Mouse (Mus musculus) cerebellum, adult (tissue): ENCODE data around the gene Nfix.
A peak's percentile ranks its signal among the peaks of the same experiment; 100 is the strongest.

Experiments used
- ATAC-seq: cut with Nextera tagmentation; 2 replicates; pipeline ENCODE4 v1.9.2; 2017; ENCODE audit warnings: mild to moderate bottlenecking, moderate library complexity, mixed read lengths; ENCODE audit not compliant: insufficient number of reproducible peaks, low FRiP score, low TSS enrichment

The Nfix gene

DNA sequence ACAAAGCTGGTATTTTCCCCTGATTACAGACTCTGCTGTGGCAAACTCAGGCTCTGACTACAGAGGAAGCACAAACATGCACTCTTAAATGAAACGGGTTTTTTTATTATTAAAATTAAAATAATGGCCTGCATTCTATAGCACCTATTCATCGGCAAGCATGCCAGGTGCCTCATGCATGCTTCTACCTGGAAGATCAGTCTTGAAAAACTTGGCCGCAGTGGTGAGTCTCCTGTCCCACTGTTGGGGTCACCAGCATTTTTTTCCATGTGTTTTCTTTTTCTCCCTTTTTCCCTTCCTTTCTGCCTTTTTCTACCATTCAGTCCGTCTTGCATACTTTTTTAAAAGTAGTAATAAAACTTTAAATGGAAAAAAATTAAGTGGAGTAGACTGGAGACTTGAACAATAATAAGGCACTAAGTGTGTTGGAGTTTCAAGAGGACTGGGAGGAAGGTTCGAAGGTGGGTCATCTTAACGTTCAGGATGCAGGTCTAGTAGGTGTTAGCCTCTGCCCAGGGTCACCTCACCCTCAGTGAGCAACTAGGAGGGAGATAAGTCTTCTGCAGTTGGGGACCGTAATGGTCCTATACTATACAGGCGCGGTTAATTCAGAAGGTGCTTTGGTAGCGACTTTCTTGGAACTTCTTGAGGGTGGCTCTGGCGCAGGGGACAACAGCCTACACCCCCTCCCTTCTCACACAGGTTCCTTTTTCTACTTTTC, 16.8 kb downstream of the Nfix start:
- ATAC-seq: no peak

DNA sequence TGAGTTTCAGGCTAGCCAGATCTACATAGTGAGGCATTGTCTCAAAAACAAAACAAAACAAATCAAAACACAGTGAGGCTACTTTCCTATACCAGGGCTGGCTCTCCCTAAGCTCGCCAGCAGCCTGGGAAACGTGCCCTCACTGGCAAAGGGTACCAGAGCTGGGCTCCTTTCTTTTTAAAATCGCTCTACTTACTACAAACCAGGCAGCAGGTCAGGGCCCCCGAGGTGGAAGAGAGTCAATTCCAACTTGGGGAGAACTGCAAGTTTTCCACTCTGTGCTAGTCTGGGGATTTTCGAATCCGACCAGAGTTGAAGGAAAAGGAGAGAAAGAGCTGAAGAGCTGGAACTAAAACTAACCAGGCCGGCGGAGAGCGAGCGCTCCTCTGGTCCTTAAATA, 17.5 kb downstream of the Nfix start:
- no peak for ATAC-seq

GRCm38 (mm10) chr8:84781686-84782505, 18.2 kb downstream of the Nfix start:
- no peak for ATAC-seq

GRCm38 (mm10) chr8:84780949-84781680, 19.0 kb downstream of the Nfix start:
- no peak for ATAC-seq

DNA sequence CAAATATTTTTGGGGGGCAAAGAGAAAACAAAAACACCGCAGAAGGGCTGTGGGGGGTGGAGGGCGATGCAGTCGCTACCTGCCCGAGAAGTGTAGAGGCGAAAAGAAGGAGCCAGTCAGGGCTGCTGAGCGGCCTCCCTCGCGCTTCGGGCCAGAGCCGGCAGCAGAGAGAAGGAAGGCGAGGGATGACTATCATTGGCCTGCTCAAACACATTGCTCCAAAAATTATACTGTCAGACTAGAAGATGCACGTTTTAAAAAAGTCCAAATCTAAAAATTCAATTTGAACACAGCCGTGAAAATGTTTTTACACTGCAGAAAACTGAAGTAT, 20.0 kb downstream of the Nfix start:
- no peak for ATAC-seq

GRCm38 (mm10) chr8:84779519-84780224, 20.5 kb downstream of the Nfix start:
- ATAC-seq: no peak

GRCm38 (mm10) chr8:84778638-84779380, 21.3 kb downstream of the Nfix start:
- ATAC-seq: no peak

- no peak for ATAC-seq
Observed at GRCm38 (mm10) chr8:84777899-84778637, 22.1 kb downstream of the Nfix start.

- ATAC-seq: no peak
Observed at GRCm38 (mm10) chr8:84776569-84776968, 23.6 kb downstream of the Nfix start.

DNA sequence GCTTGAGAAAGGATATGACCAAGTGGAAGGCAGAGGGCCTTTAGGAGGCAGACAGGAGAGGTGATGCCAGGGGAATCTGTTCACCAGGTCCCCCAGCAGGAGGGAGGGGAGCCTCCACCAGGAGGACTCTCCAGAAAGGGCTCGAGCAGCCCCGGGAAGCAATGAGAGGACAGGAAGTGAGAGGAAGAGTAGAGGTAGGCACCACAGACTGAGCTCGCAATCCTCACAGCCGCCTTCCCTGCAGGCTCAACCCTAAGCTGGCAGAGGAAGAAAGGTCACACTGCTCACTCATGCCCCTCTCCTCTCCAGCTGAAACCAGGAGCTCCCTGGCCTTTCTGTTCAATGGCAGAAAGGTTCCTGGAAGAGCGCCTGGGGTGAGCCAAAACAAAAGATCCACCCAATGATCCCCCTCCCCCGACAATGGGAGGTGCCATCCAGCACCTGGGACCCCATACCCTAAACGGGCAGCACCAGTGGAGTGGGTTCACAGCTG, 24.5 kb downstream of the Nfix start:
- no peak for ATAC-seq

DNA sequence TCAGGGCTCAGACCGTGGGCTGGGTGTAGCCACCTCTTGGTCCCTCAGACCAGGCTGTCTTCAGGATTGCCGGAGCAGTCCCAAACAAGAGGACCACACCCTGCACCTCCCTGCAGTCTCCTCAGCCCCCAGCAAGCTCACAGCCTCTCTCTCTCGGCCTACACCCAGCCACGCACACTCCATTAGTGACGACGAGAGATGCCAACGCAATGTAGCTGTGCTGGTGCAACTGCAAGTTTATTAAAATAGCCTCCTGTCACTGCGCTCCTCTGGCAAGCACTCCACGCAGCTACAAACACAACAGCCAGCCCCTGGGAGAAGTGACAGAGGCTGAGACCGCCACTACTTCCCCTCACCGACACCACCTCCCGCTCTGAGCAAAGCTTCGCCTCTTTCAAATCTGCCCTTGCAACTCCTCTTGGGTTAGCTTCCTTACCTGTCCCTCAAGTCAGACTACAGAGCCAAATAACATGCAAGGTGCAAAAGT, 25.0 kb downstream of the Nfix start:
- no peak for ATAC-seq

GRCm38 (mm10) chr8:84774473-84774911, 25.7 kb downstream of the Nfix start:
- ATAC-seq: no peak

GRCm38 (mm10) chr8:84773833-84774232, 26.3 kb downstream of the Nfix start:
- ATAC-seq: peak; percentile 53; the same call in 1 of the 2 replicates

GRCm38 (mm10) chr8:84773304-84773703, 26.8 kb downstream of the Nfix start:
- ATAC-seq: no peak

DNA sequence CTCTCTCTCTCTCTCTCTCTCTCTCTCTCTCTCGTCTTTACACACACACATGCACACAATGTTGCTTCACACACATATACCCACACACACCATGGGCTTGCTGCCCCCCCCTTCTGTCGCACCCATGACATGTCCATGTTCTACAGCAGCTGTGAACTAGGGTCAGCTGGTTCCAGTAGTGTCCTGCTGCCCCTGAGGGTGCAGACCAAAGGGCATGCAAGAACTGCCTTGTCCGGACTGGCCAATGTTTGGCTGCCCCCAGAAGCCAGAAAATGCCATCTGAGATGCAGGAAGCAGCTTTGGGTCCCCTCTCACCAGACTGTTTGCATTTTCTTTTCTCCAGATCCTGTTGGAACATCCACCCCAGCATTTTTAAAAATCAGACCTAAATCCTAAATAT, 27.5 kb downstream of the Nfix start:
- no peak for ATAC-seq

- ATAC-seq: no peak
Observed at GRCm38 (mm10) chr8:84771941-84772378, 28.2 kb downstream of the Nfix start.

GRCm38 (mm10) chr8:84771000-84771687, 29.0 kb downstream of the Nfix start:
- no peak for ATAC-seq
